Mouse (Mus musculus) midbrain, embryonic 15.5 days (tissue): ENCODE data around the gene Gnl2. TPM values are rescaled to one million over a fixed set of nuclear protein-coding genes. Genes with fewer than 3 reads are reported as not detected.

Experiments
- ATAC-seq: fragments of 200-750 bp; cut with Nextera tagmentation; replicated peaks from 2 replicates; pipeline ENCODE4 v1.8.0; 2017; ENCODE audit warnings: moderate TSS enrichment
- H3K27ac ChIP-seq: fragments of 300-500 bp; sonication (generic); 2 replicates; pipeline ENCODE4 v1.5.1; 2015; ENCODE audit warnings: mild to moderate bottlenecking, inconsistent platforms
- H3K27me3 ChIP-seq: fragments of 300-500 bp; sonication (generic); replicated peaks from 2 replicates; pipeline ENCODE4 v1.6.1; 2015; ENCODE audit warnings: inconsistent platforms
- H3K36me3 ChIP-seq: fragments of 300-500 bp; sonication (generic); replicated peaks from 2 replicates; pipeline ENCODE4 v1.6.1; 2015; ENCODE audit warnings: inconsistent platforms
- H3K4me1 ChIP-seq: fragments of 300-500 bp; sonication (generic); 2 replicates; pipeline ENCODE4 v1.6.1; 2015; ENCODE audit warnings: inconsistent platforms
- H3K4me2 ChIP-seq: fragments of 300-500 bp; sonication (generic); 2 replicates; pipeline ENCODE4 v1.6.1; 2015; ENCODE audit warnings: inconsistent platforms, mild to moderate bottlenecking, moderate library complexity
- H3K4me3 ChIP-seq: fragments of 300-500 bp; sonication (generic); 2 replicates; pipeline ENCODE4 v1.5.1; 2015; ENCODE audit warnings: mild to moderate bottlenecking, inconsistent platforms
- H3K9ac ChIP-seq: fragments of 300-500 bp; sonication (generic); 2 replicates; pipeline ENCODE4 v1.6.1; 2015; ENCODE audit warnings: mild to moderate bottlenecking, inconsistent platforms
- H3K9me3 ChIP-seq: fragments of 300-500 bp; sonication (generic); 2 replicates; pipeline ENCODE4 v1.6.1; 2016; ENCODE audit warnings: inconsistent platforms
- WGBS: fragments of 180-500 bp; shearing (Covaris S2); methylation state at CpG from one replicate; pipeline ENCODE4 v1.1.7; 2015; ENCODE audit warnings: mixed read lengths; 5-methylcytosine and 5-hydroxymethylcytosine counted together
- polyA plus RNA-seq: library from polyadenylated mRNA; unstranded; fragments of >200 nt; fragmentation: Nextera tagmentation; extraction: Ambion mirVana; gene quantifications from 2 replicates; pipeline ENCODE4 v1.2.1, GENCODE M21; 2015

The Gnl2 gene
- polyA plus RNA-seq, 1 experiment from 2014 or later = 104 TPM

DNA sequence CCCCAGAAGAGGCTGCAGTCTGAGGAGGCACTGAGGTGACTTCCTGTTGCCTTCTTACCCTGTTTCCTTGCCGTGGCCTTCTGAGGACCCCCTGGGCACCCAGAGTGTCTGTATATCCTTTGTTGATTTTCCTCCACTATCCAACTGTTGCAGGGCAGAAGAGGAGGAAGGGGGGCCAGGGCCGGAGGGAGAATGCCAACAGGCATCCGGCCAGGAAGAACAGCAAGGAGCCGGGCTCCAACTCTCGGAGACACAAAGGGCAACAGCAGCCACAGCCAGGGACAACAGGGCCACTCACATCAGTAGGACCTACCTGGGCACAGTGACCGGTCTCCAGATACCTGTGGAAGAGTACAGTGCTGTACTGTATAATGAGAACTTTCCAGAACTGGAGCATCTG is 8.2 kb upstream of the Gnl2 start:
- Histone ChIP-seq H3K36me3 (no peaks in the 10 kb centered on the region), H3K4me2 (no peak overlapping the region), H3K9me3 (no peaks in the 10 kb centered on the region), H3K27ac (no peak overlapping the region), H3K4me1 (no peaks in the 10 kb centered on the region), H3K9ac (no peak overlapping the region), H3K4me3 (no peak overlapping the region), H3K27me3 (no peaks in the 10 kb centered on the region)
- WGBS = 56% methylated on average over 6 of the region's 6 CpGs
- no peak for ATAC-seq

DNA sequence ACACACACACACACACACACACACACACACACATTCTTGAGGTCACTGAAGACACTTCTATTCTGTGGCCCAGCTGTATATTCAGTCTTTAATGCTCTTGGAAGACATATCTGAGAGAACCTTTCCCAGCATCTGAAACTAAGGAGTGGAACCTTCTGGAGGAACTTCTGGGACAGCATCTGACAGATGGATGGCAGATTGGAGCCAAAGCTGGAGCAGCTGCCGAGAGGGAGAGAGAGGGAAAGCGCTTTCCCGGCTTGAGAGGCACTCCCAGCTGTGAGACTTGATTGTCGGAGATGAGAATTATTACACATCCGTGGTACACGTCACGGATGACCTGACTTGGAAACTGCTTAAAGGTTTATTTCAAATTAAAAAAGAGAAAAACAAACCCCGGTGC is 7.7 kb upstream of the Gnl2 start:
- ATAC-seq = no peak
- H3K9ac ChIP-seq = no peak overlapping the region
- WGBS = 65% methylated on average over 8 of the region's 8 CpGs

DNA sequence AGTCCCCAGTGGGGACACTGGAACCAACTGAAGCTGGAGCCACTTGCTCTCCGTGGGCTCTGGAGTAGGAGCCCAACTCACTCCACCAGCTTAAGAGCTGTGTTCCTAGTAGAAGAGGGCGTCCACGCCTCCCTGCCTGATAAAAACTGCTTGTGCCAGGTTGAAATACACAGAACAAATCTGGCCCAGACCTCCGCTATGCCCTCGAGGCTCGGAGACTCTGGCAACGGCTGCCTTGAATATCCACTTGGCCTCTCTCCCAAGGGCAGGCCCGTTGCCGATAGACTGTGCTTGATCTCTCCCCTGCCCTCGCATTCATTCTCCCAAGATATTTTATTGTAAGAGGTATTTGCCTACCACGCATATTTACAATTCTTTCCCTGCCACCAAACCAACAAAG is 1.0 kb downstream of the Gnl2 start:
- Histone ChIP-seq H3K4me3 (no peak overlapping the region), H3K27ac (no peak overlapping the region)

More for the DNA sequence above, 7.7 kb upstream of the Gnl2 start:
- Histone ChIP-seq H3K4me1 (no peaks in the 10 kb centered on the region), H3K36me3 (no peaks in the 10 kb centered on the region), H3K4me2 (no peak overlapping the region), H3K9me3 (no peaks in the 10 kb centered on the region), H3K27ac (no peak overlapping the region), H3K4me3 (no peak overlapping the region), H3K27me3 (no peaks in the 10 kb centered on the region)

DNA sequence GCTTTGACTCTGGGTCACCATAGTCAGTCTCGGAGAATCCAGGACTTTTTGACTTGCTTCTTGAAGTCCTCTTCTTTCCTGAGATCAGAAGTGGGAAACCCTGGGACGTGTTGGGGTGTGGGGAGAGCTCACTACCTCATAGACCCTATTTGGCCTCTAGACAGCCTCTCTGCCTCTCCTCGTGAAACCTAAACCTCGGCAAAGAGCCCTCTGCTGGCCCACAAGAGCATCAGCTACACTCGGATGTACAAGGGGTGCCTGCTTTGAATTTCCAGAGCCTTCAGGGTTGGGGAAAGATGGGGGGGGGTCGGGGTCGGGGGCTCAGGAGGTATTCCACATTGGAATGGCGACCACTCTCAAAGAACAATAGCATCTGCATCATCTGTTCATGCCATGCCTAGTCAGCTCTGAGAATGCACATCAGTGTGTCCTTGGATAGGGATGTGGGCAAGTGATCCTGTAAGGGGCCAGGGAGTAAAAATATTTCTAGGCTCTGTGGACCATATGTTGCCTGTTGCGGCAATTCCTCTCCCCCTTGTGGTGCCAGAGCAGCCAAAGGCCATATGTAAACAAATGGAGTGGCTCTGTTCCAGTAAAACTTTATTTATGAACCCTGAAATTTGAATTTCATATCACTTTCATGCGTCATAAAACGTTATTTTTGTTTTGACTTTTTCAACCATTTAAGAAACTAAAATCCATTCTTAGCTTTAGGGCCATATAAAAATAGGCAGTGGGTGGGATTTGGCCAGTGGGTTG is 4.6 kb downstream of the Gnl2 start:
- Histone ChIP-seq H3K4me1 (no peaks in the 10 kb centered on the region), H3K36me3 (no peaks in the 10 kb centered on the region), H3K27me3 (no peaks in the 10 kb centered on the region), H3K9me3 (no peaks in the 10 kb centered on the region), H3K27ac (no peak overlapping the region), H3K4me3 (no peak overlapping the region), H3K9ac (no peak overlapping the region), H3K4me2 (no peak overlapping the region)
- no peak for ATAC-seq
- 37% methylated on average over 11 of the region's 11 CpGs for WGBS

More for the DNA sequence above, 1.0 kb downstream of the Gnl2 start:
- 78% methylated on average over 11 of the region's 11 CpGs for WGBS
- ATAC-seq = no peak
- H3K36me3 ChIP-seq = no peaks in the 10 kb centered on the region
- no peaks in the 10 kb centered on the region for H3K4me1 ChIP-seq
- H3K9me3 ChIP-seq = no peaks in the 10 kb centered on the region
- no peak overlapping the region for H3K4me2 ChIP-seq
- H3K9ac ChIP-seq = no peak overlapping the region
- no peaks in the 10 kb centered on the region for H3K27me3 ChIP-seq

DNA sequence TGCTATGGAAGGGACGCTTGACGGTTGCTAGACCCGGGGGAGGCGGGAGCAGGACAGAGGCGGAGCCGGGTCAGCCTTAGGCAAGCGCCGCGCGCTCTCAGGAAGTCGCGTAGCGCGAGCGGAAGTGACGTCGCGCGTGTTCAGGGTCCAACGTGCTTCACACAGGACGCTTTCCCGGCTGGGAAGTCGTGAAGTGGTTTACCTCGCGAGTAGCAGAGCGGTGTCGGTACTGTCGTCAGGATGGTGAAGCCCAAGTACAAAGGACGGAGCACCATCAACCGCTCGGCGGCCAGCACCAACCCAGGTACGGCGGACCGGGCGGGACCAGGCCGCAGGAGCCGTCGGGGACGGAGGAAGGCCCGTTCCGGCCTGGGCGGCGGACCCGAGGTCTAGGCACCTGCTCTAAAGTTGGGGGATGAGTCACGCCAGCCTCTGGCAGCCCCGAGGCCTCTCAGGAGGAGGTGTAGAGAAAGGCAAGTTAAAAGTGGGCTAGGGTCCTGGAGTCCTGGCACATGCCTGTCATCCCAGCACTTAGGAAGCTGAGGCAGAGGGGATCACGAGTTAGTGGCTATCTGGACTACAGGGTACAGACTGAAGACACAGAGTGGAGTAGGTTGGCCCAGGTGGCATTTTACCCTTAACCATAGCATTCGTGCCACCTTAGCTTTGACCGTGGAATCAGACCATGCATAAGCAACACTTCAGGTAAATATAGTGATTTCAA is 13.7 kb downstream of the Gnl2 start:
- no peaks in the 10 kb centered on the region for H3K27me3 ChIP-seq
- H3K4me3 ChIP-seq = peak overlapping the region; percentile 99
- peak overlapping the region; percentile 80 for H3K27ac ChIP-seq
- peak overlapping the region; percentile 90 for H3K9ac ChIP-seq
- peak; percentile 98 for ATAC-seq
- WGBS = under 1% methylated on average over 50 of the region's 50 CpGs
- no peaks in the 10 kb centered on the region for H3K9me3 ChIP-seq
- H3K4me2 ChIP-seq = peak overlapping the region; percentile 95
- peaks cover 8% of the 10 kb centered on the region; the same call in 1 of the 2 replicates for H3K36me3 ChIP-seq
- H3K4me1 ChIP-seq = peaks cover 26% of the 10 kb centered on the region

DNA sequence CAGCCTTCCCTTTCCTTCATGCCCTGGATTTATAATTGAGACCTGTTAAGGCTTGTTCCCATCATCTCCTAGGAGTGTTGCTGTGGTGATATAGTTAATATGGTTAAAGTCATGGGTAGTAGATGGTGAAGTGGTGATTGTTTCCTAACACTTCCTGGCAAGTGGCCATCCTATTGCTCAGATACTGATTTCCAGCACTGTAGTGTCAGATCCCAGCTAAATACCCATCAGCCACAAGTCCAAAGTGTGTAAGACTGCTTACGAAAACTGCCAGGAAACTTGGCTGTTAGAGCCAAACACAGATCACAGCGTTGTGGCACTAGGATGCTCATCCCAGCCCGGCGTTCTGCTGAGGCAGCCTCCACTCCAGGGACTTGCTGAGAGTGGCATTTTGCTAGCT is 18.0 kb downstream of the Gnl2 start:
- no peak overlapping the region for H3K4me3 ChIP-seq
- no peak overlapping the region for H3K4me2 ChIP-seq
- H3K36me3 ChIP-seq = peaks cover 33% of the 10 kb centered on the region
- H3K27me3 ChIP-seq = no peaks in the 10 kb centered on the region
- no peaks in the 10 kb centered on the region for H3K9me3 ChIP-seq
- ATAC-seq = no peak
- WGBS = 94% methylated on average over 4 of the region's 4 CpGs
- no peak overlapping the region for H3K9ac ChIP-seq
- H3K27ac ChIP-seq = no peak overlapping the region
- H3K4me1 ChIP-seq = peaks cover 23% of the 10 kb centered on the region

DNA sequence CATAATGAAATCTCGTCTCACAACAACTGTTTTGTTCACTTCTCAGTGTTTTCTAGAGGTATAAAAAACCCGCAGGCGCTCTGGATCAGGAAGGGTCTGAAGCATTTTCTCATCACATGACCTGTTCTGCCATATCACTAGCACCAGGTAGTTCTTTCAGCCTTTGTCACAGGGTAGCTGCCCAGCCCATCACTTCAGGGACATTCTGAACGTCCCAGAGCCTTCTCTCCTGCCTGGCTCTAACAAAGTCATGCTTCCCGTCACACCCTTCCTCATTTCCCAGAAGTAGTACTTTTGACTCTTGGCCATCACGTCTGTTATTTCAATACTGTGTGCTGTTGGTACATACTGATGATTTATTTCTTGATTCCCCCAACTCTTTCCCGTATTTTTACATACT is 28.1 kb downstream of the Gnl2 start:
- H3K4me3 ChIP-seq = no peak overlapping the region

DNA sequence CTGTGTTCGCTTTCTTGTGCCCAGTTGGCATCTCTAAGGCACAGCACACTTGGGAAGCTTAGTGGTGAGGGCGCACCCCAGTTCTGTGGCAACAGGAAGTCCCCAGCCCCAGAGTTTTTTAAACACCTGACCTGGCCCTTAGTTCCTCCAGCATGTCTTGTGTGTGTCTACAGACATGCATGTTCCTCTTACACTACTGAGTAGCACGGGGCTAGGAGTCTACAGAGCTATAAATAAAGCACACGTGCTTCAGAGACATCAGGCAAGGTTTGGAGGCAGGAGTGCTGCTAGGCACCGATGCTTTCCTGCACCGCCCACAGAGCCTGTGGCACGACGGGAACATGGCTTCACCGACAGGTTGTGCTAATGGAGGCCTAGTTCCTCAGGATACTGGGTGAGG is 39.0 kb downstream of the Gnl2 start:
- Histone ChIP-seq H3K36me3 (peaks cover 43% of the 10 kb centered on the region; the same call in 1 of the 2 replicates), H3K4me1 (peaks cover 4% of the 10 kb centered on the region; the same call in 1 of the 2 replicates)
- 92% methylated on average over 9 of the region's 9 CpGs for WGBS

More for the DNA sequence above, 28.1 kb downstream of the Gnl2 start:
- Histone ChIP-seq H3K4me2 (no peak overlapping the region), H3K27ac (no peak overlapping the region), H3K27me3 (no peaks in the 10 kb centered on the region), H3K9me3 (no peaks in the 10 kb centered on the region), H3K9ac (no peak overlapping the region), H3K36me3 (peaks cover 70% of the 10 kb centered on the region), H3K4me1 (no peaks in the 10 kb centered on the region)
- WGBS = 86% methylated on average over 7 of the region's 7 CpGs
- no peak for ATAC-seq

DNA sequence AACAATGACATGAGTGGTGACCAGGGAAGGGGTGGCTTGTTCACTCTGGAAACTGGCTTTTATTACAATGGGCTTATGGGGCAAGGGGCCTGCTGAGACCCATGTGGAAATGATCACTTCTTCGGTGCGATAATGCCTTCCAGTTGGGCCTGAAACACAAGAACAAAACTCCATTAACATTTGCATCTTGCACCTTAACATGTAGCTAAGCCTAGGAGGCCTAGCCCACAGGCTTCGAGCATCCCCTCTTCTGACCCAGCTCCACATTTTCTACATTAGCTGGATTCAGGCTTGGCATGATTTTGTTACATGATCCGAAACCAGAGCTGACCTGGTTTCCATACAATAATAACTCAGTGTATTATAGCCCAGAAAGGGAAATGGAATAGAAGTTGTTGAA is 40.1 kb downstream of the Gnl2 start:
- H3K4me3 ChIP-seq = no peak overlapping the region
- no peak overlapping the region for H3K9ac ChIP-seq
- no peak overlapping the region for H3K27ac ChIP-seq
- peaks cover 35% of the 10 kb centered on the region; the same call in 1 of the 2 replicates for H3K36me3 ChIP-seq
- no peaks in the 10 kb centered on the region for H3K9me3 ChIP-seq
- H3K4me2 ChIP-seq = no peak overlapping the region
- WGBS = 82% methylated on average over 4 of the region's 4 CpGs
- ATAC-seq = no peak
- H3K4me1 ChIP-seq = peaks cover 4% of the 10 kb centered on the region; the same call in 1 of the 2 replicates
- H3K27me3 ChIP-seq = no peaks in the 10 kb centered on the region

More for the DNA sequence above, 39.0 kb downstream of the Gnl2 start:
- H3K27me3 ChIP-seq = no peaks in the 10 kb centered on the region
- ATAC-seq = no peak
- no peak overlapping the region for H3K9ac ChIP-seq
- H3K4me3 ChIP-seq = no peak overlapping the region
- no peak overlapping the region for H3K27ac ChIP-seq
- no peaks in the 10 kb centered on the region for H3K9me3 ChIP-seq
- H3K4me2 ChIP-seq = no peak overlapping the region

DNA sequence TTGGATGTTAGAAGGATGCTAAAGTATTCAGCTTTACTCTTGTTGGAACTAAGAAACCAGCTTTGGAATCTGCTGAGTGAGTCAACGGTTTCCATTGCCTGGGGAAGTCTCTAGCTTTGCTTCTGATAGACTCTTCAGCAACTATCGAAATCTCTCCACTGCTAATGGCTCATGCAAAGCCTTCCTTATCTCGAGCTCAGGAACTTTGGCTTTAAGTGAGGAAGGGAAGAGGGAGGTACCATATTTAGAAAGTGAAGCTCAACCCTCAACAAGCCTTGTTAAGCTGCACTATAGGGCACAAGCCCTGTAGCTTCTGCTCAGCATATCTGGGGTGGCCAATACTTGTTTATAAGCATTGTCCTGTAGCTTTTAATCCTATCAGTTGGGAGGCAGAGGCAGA is 40.9 kb downstream of the Gnl2 start:
- Histone ChIP-seq H3K4me2 (no peak overlapping the region), H3K36me3 (peaks cover 32% of the 10 kb centered on the region; the same call in 1 of the 2 replicates), H3K4me3 (no peak overlapping the region), H3K4me1 (peaks cover 4% of the 10 kb centered on the region; the same call in 1 of the 2 replicates), H3K9ac (no peak overlapping the region), H3K9me3 (no peaks in the 10 kb centered on the region), H3K27ac (no peak overlapping the region), H3K27me3 (no peaks in the 10 kb centered on the region)
- 63% methylated on average over 3 of the region's 3 CpGs for WGBS
- ATAC-seq = no peak

DNA sequence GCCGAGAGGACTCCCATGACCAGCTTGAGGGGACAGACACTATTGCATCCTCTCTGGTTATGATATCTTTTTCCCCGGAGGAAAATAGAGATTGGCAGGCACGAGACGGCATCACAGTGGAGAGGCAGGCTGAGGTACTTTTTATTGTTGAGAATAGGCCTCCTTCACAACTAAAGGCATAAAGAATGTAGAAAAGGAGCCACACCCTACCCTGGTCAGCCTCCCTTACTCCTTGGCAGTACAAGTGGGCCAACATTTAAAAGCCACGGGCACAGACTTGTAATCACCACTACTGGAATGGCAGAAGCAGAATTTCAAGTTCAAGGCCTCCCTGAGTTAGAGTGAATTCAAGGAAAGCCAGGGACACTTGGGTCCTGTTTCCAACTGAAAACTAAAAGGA is 41.6 kb downstream of the Gnl2 start:
- H3K27ac ChIP-seq = no peak overlapping the region
- no peaks in the 10 kb centered on the region for H3K9me3 ChIP-seq
- H3K9ac ChIP-seq = no peak overlapping the region; the same call in 1 of the 2 replicates
- WGBS = 51% methylated on average over 5 of the region's 5 CpGs
- H3K4me1 ChIP-seq = peaks cover 4% of the 10 kb centered on the region; the same call in 1 of the 2 replicates
- H3K36me3 ChIP-seq = peaks cover 28% of the 10 kb centered on the region; the same call in 1 of the 2 replicates
- H3K27me3 ChIP-seq = no peaks in the 10 kb centered on the region
- no peak overlapping the region for H3K4me2 ChIP-seq
- H3K4me3 ChIP-seq = no peak overlapping the region
- no peak for ATAC-seq

DNA sequence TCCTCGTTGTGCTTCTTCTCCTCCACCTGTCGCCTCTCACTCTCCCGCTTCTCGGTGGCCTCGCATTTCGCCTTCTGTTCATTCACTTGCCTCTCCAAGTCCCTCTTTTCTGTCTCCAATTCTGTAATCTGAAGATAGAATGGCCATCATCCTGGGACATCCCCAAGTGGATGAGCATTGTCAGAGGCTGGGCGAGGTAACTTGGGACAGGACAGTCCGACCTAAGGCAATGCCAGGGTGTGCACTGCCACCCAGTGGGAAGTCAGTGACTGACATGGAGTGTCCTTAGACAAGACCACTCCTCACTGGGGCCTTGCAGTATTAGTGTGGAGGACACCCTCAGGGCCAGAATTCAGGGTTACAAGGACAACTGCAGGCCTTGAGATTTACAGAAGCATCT is 42.6 kb downstream of the Gnl2 start:
- Histone ChIP-seq H3K4me3 (peak overlapping the region; percentile 19), H3K36me3 (peaks cover 18% of the 10 kb centered on the region; the same call in 1 of the 2 replicates), H3K27ac (no peak overlapping the region), H3K4me2 (peak overlapping the region; percentile 48), H3K9me3 (no peaks in the 10 kb centered on the region), H3K9ac (no peak overlapping the region), H3K4me1 (peaks cover 4% of the 10 kb centered on the region; the same call in 1 of the 2 replicates), H3K27me3 (0 out of 2 replicates have a peak, but pooled peaks cover under 1% of the 10 kb centered on the region)
- ATAC-seq = peak; percentile 90
- 4% methylated on average over 8 of the region's 8 CpGs for WGBS
